Mouse (Mus musculus) lung, postnatal 0 days (tissue): ENCODE results near the gene Camta1. TPM values are rescaled to one million over a fixed set of nuclear protein-coding genes. Genes with fewer than 3 reads are reported as not detected.

Source experiments
- ATAC-seq: fragments of 200-750 bp; cut with Nextera tagmentation; 2 replicates; pipeline ENCODE4 v1.8.0; 2017; ENCODE audit warnings: moderate library complexity
- DNase-seq: peaks from one replicate; pipeline ENCODE4 v3.0.0-alpha.2; 2016; ENCODE audit warnings: low spot score
- H3K27ac ChIP-seq: fragments of 300-500 bp; sonication (generic); 2 replicates; pipeline ENCODE4 v1.5.1; 2014; ENCODE audit warnings: antibody characterized with exemption, mild to moderate bottlenecking, low read length, mixed read lengths
- H3K27me3 ChIP-seq: fragments of 300-500 bp; sonication (generic); replicated peaks from 2 replicates; pipeline ENCODE4 v1.6.1; 2014; ENCODE audit warnings: low read length, mixed read lengths; ENCODE audit not compliant: insufficient read depth
- H3K36me3 ChIP-seq: fragments of 300-500 bp; sonication (generic); 2 replicates; pipeline ENCODE4 v1.6.1; 2014; ENCODE audit warnings: low read length, mixed read lengths; ENCODE audit not compliant: insufficient read depth
- H3K4me1 ChIP-seq: fragments of 300-500 bp; sonication (generic); 2 replicates; pipeline ENCODE4 v1.6.1; 2014; ENCODE audit warnings: antibody characterized with exemption, low read depth, low read length, mixed read lengths; ENCODE audit not compliant: insufficient read depth
- H3K4me2 ChIP-seq: fragments of 300-500 bp; sonication (generic); replicated peaks from 2 replicates; pipeline ENCODE4 v1.6.1; 2014; ENCODE audit warnings: low read depth, mild to moderate bottlenecking, low read length, moderate library complexity, mixed read lengths
- H3K4me3 ChIP-seq: fragments of 300-500 bp; sonication (generic); 2 replicates; pipeline ENCODE4 v1.5.1; 2014; ENCODE audit warnings: low read depth, low read length
- H3K9ac ChIP-seq: fragments of 300-500 bp; sonication (generic); replicated peaks from 2 replicates; pipeline ENCODE4 v1.6.1; 2014; ENCODE audit warnings: low read depth, mild to moderate bottlenecking
- H3K9me3 ChIP-seq: fragments of 300-500 bp; sonication (generic); 2 replicates; pipeline ENCODE4 v1.6.1; 2016; ENCODE audit warnings: low read length, mixed read lengths
- CTCF ChIP-seq: IDR thresholded peaks from 2 replicates; pipeline ENCODE4 v1.5.1; 2016; ENCODE audit warnings: antibody characterized with exemption, mild to moderate bottlenecking
- EP300 ChIP-seq: IDR thresholded peaks from 2 replicates; pipeline ENCODE4 v1.6.1; 2016; ENCODE audit warnings: antibody characterized with exemption, mild to moderate bottlenecking, control low read depth
- WGBS: fragments of 180-500 bp; shearing (Covaris S2); extraction: QIAGEN DNeasy Blood & Tissue Kit; methylation state at CpG from one replicate; pipeline ENCODE4 v1.1.7; 2014; 5-methylcytosine and 5-hydroxymethylcytosine counted together
- polyA plus RNA-seq: library from polyadenylated mRNA; unstranded; fragments of >200 nt; fragmentation: Nextera tagmentation; extraction: Ambion mirVana; gene quantifications from 2 replicates; pipeline ENCODE4 v1.2.1, GENCODE M21; 2015

Camta1 gene
- polyA plus RNA-seq, 1 experiment from 2014 or later: 86.4 TPM

GRCm38 (mm10) chr4:151097104-151097438 is 764.6 kb downstream of the Camta1 start:
- H3K9ac ChIP-seq: no peak overlapping the region
- ATAC-seq (no peak), DNase-seq (no peak)
- no peak overlapping the region for H3K4me2 ChIP-seq
- H3K27me3 ChIP-seq: no peaks in the 10 kb centered on the region
- no peak overlapping the region for H3K27ac ChIP-seq
- no peaks in the 10 kb centered on the region for H3K36me3 ChIP-seq
- no peak for TF ChIP-seq EP300
- TF ChIP-seq CTCF: no peak
- H3K4me3 ChIP-seq: no peak overlapping the region
- H3K9me3 ChIP-seq: no peaks in the 10 kb centered on the region
- 62% methylated on average over 11 of the region's 11 CpGs for WGBS
- H3K4me1 ChIP-seq: no peaks in the 10 kb centered on the region

- no peak overlapping the region for H3K27ac ChIP-seq
- no peak for ATAC-seq
Observed at GRCm38 (mm10) chr4:151096334-151097103, 765.2 kb downstream of the Camta1 start.

DNA sequence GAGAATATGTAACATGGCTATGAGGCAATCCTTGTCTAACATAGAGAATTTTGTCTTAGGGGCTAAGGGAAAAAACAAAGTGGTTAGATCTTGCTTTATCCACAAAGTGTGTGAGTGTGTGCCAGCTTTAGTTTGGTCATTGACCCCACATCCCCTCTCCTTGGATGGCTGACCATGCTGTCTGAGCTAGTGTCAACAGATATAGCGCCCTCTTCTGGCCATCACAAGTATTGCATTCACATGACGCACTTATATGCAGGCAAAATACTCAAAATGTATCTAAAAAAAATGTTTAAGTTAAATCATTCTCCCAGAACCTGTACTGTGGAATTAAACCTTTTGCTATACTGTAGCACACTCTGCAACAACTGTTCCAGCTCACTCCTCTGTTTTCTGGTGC is 766.5 kb downstream of the Camta1 start:
- ATAC-seq (no peak), DNase-seq (peak; percentile 24)
- 36% methylated on average over 2 of the region's 2 CpGs for WGBS
- Histone ChIP-seq H3K4me1 (no peaks in the 10 kb centered on the region), H3K4me2 (no peak overlapping the region), H3K9ac (no peak overlapping the region), H3K4me3 (no peak overlapping the region), H3K27ac (no peak overlapping the region), H3K36me3 (no peaks in the 10 kb centered on the region), H3K9me3 (no peaks in the 10 kb centered on the region), H3K27me3 (no peaks in the 10 kb centered on the region)
- TF ChIP-seq EP300: no peak
- TF ChIP-seq CTCF: peak; percentile 59

More at GRCm38 (mm10) chr4:151096334-151097103, 765.2 kb downstream of the Camta1 start:
- Histone ChIP-seq H3K4me3 (no peak overlapping the region), H3K4me1 (no peaks in the 10 kb centered on the region), H3K27me3 (no peaks in the 10 kb centered on the region), H3K9ac (no peak overlapping the region), H3K36me3 (no peaks in the 10 kb centered on the region), H3K4me2 (no peak overlapping the region), H3K9me3 (no peaks in the 10 kb centered on the region)
- TF ChIP-seq CTCF (no peak), EP300 (no peak)
- DNase-seq: no peak
- WGBS: 56% methylated on average over 18 of the region's 18 CpGs

DNA sequence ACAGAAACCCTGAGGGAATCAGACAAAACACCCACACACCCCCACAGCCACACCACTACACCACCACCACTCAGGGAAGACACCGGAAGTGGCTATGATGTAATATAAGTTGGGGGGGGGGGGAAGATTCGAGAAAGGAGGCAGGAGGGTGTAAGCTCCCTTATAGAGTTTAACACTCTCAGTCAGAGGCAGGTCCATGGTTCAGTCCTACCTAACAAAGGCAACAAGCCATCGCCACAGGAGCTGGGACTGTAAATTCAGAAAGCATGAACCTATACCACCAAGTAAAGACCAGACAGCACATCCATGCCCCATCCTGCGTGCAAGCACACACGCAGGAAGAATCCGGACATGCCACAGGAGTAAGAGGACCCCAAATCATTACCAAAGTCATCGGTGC is 772.4 kb downstream of the Camta1 start, which contains the start of gene Gm13090:
Gene Gm13090 (plus strand): TSS at position 301 of the 400 bp plus-strand sequence.
- no peaks in the 10 kb centered on the region for H3K27me3 ChIP-seq

GRCm38 (mm10) chr4:151088819-151089218 is 772.9 kb downstream of the Camta1 start:
- H3K4me2 ChIP-seq: no peak overlapping the region
- no peaks in the 10 kb centered on the region for H3K27me3 ChIP-seq
- H3K36me3 ChIP-seq: no peaks in the 10 kb centered on the region
- no peak for ATAC-seq
- H3K27ac ChIP-seq: no peak overlapping the region
- DNase-seq: no peak
- H3K4me3 ChIP-seq: no peak overlapping the region
- H3K9me3 ChIP-seq: no peaks in the 10 kb centered on the region
- TF ChIP-seq CTCF: no peak
- no peak for TF ChIP-seq EP300
- no peaks in the 10 kb centered on the region for H3K4me1 ChIP-seq
- no peak overlapping the region for H3K9ac ChIP-seq
- 90% methylated on average over 14 of the region's 14 CpGs for WGBS

More for the DNA sequence above, 772.4 kb downstream of the Camta1 start, which contains the start of gene Gm13090:
- TF ChIP-seq EP300 (no peak), CTCF (no peak)
- 82% methylated on average over 7 of the region's 7 CpGs for WGBS
- Histone ChIP-seq H3K4me3 (no peak within 1 kb of the TSS), H3K36me3 (no peaks in the 10 kb centered on the region), H3K27ac (no peak within 1 kb of the TSS), H3K9me3 (no peaks in the 10 kb centered on the region), H3K4me1 (no peaks in the 10 kb centered on the region), H3K4me2 (no peak within 1 kb of the TSS), H3K9ac (no peak within 1 kb of the TSS)
- ATAC-seq (no peak), DNase-seq (no peak)

DNA sequence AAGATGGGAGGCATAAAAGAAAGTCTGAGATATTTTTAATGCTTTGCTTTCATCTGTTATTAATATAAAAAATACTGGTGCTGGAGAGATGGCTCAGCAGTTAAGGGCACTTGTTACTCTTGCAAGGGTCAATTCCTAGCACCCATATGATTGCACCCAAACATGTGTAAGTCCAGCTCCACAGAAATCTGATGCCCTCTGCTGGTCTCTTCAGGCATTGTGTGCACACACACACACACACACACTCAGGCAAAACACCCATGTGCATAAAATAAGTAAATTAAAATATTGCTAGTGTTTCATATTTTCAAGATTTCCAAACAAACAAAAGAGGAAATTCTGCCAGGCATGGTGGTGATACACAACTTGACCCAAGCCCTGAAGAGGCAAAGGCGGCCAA is 774.3 kb downstream of the Camta1 start:
- no peak for ATAC-seq
- no peak for DNase-seq
- H3K4me2 ChIP-seq: no peak overlapping the region
- H3K9ac ChIP-seq: no peak overlapping the region
- TF ChIP-seq EP300: no peak
- no peak for TF ChIP-seq CTCF
- H3K9me3 ChIP-seq: no peaks in the 10 kb centered on the region
- no peak overlapping the region for H3K4me3 ChIP-seq
- 95% methylated on average over 1 of the region's 1 CpGs for WGBS
- no peak overlapping the region for H3K27ac ChIP-seq
- H3K36me3 ChIP-seq: no peaks in the 10 kb centered on the region
- no peaks in the 10 kb centered on the region for H3K4me1 ChIP-seq
- no peaks in the 10 kb centered on the region for H3K27me3 ChIP-seq
